Mouse (Mus musculus): Measurements from ENCODE around the gene Gga3.

DNA sequence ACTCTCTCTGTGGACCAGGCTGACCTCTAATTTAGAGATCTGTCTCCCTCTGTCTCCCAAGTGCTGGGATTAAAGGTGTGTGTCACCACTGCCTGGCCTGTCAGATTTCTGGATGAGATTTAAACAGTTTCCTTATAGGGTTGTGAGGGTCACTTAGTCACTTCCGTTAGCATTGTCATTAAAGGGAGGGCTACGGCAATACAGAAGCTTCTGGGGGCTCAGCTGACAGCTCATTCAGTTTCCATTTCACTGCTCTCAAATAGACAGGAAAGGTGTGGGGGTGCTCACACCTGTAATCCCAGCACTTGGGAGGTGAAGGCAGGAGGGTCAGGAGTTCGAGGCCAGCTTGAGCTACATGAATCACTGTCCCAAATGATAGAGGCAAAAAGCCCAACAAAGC is 33.1 kb upstream of the Gga3 start:
- TF ChIP-seq TAL1 (IDR thresholded peaks at IDR 0.05; ENCODE audit: low read length): no peak
- TF ChIP-seq GATA1 (IDR thresholded peaks at IDR 0.05; ENCODE audit: low read length): no peak
